11 mouse cellular contexts compared by ENCODE assay signal in the genomic region with DNA sequence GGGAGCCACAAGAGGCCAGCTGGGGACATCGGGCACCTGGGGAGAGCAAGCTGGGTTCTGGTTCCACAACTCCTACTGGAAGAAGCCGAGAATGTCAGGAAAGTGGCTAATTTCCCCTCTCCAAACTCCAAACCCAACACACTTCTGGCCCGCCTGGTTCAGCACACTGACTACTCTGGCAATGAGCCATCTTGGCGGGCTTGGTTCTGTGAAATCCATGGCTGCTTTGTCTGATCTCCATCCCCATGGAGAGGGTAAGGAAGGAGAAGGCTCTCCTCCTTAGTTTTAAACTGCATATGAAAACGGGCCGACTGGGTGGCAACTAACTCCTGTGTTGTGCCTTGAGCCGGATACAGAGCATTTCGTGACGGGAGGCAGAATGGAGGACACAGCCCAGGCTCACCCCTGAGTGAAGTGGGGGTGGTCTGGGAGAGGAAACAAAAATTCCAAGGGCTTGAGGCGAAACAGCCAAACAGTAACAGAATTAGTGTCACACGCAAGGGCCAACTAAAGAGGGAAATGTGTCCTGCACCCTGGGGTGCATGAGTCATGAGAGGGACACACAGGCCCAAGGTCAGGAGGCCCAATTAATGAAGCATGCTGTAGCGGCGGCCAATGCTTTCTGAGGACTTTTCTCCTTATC. TPM values are rescaled to one million over a fixed set of nuclear protein-coding genes. Genes with fewer than 3 reads are reported as not detected.
DNase-seq lines count a peak whose midpoint lies in the region; ATAC-seq lines count a peak whose summit lies in the region.
"Had no signal": no experiment of that assay in that cellular context is flagged by ENCODE, and none has a peak within 500 bp of the region (broad histone marks: within the 10 kb centered on the region; RNA-seq: fewer than 3 reads in every experiment).

No protein-coding gene starts in this region.

- H3K4me1 ChIP-seq in intestine, embryonic 15.5 days (replicated peaks): peaks cover 6% of the 10 kb centered on the region; the same call in 1 of the 2 replicates

- no peak overlapping the region for H3K4me3 ChIP-seq in intestine, embryonic 15.5 days (replicated peaks)
- H3K4me3 ChIP-seq: limb, embryonic 13.5 days had no signal

- H3K9ac ChIP-seq in intestine, embryonic 15.5 days: no peak overlapping the region
- H3K9ac ChIP-seq: limb, embryonic 13.5 days had no signal

- no peaks in the 10 kb centered on the region for H3K9me3 ChIP-seq in intestine, embryonic 15.5 days
- H3K9me3 ChIP-seq: limb, embryonic 13.5 days had no signal

- WGBS in intestine, embryonic 15.5 days: 76% methylated on average over 13 of the region's 13 CpGs

- peak; percentile 67 to 76 for DNase-seq in layer of hippocampus, postnatal 10 days (ENCODE audit: low spot score in 2 of 2)
- no peak for DNase-seq in layer of hippocampus, adult 9-10 months (ENCODE audit: low spot score)
- peak; percentile 84 to 91 for DNase-seq in adrenal gland, adult (ENCODE audit: inconsistent age in 2 of 2, low spot score in 1 of 2)
- DNase-seq in cerebellum, postnatal 14 days: peak; percentile 81
- peak; percentile 58 for DNase-seq in right cerebral cortex, postnatal 4 days
- DNase-seq in c-Kit-positive CD71-positive TER-119-positive erythroid progenitor cells, embryonic 14.5 days (ENCODE audit: low spot score): no peak
- DNase-seq in thymus, postnatal 0 days (ENCODE audit: low spot score): no peak

- 0 out of 2 replicates have a peak, but pooled peaks cover 7% of the 10 kb centered on the region for H3K36me3 ChIP-seq in intestine, embryonic 15.5 days

- no peaks in the 10 kb centered on the region for H3K27me3 ChIP-seq in intestine, embryonic 15.5 days (replicated peaks)
- H3K27me3 ChIP-seq: limb, embryonic 13.5 days had no signal

- no peak overlapping the region for H3K27ac ChIP-seq in intestine, embryonic 15.5 days
- H3K27ac ChIP-seq: limb, embryonic 13.5 days had no signal

- no peak overlapping the region for H3K4me2 ChIP-seq in intestine, embryonic 15.5 days (replicated peaks)
- H3K4me2 ChIP-seq: limb, embryonic 13.5 days had no signal

- 0 out of 2 replicates have a peak, but pooled peaks have one; percentile 39 for ATAC-seq in intestine, embryonic 15.5 days

RNA-seq across cellular contexts. Expression of gene Ghsr, which starts 59.6 kb away (rescaled TPM):
- total RNA-seq in layer of hippocampus, postnatal 10 days (2021): 1 to 10 TPM in 1 of 2 experiments, under 1 TPM in 1; 0.69 to 1.1 TPM
- not detected in 2 replicates for polyA plus RNA-seq in intestine, embryonic 15.5 days (2015; fragmentation: Nextera tagmentation; extraction: Ambion mirVana)
- polyA plus RNA-seq in thymus, postnatal 0 days (2015; fragmentation: Nextera tagmentation; extraction: Ambion mirVana): 0.05 and 0.06 TPM in 2 replicates
- total RNA-seq: MEL had no signal
- polyA plus RNA-seq: limb, embryonic 13.5 days; small intestine, adult 2 months had no signal

Comparison
In these comparisons a context has a peak if more than half of its experiments do, and no peak if none do; other contexts are left out.
1. DNase-seq: peak in layer of hippocampus, postnatal 10 days (2 of 2), adrenal gland, adult (2 of 2), cerebellum, postnatal 14 days (2 of 2) and right cerebral cortex, postnatal 4 days (single experiment); none in layer of hippocampus, adult 9-10 months (single experiment), c-Kit-positive CD71-positive TER-119-positive erythroid progenitor cells, embryonic 14.5 days (single experiment) and thymus, postnatal 0 days (single experiment).